Mouse (Mus musculus) adrenal gland, postnatal 10 days (tissue): ENCODE results near the gene Olfr206. TPM values are rescaled to one million over a fixed set of nuclear protein-coding genes. Genes with fewer than 3 reads are reported as not detected.
"Not testable (repeated sequence)": the region's sequence is repeated elsewhere in the genome, so short reads cannot be mapped to it uniquely, and the experiment has no call there.

Source experiments
- DNase-seq: peaks from one replicate; pipeline ENCODE4 v3.0.0; 2021; ENCODE audit warnings: mixed read lengths
- long read RNA-seq, 2 experiments: library from polyadenylated mRNA; stranded (forward); transcript quantifications; one replicate each; pipeline ENCODE4 v2.0.0; 2021
- total RNA-seq, 2 experiments: library from RNA; stranded (reverse); gene quantifications; 2 replicates each; pipeline ENCODE4 v1.2.3; 2021

Gene Olfr206
- total RNA-seq: not detected
- long read RNA-seq, experiment 1: 0 reads
- long read RNA-seq, experiment 2: 0 reads

- no peak for DNase-seq
Measured at GRCm38 (mm10) chr16:59349146-59349545, at the start of gene Olfr206. Olfr206 (minus strand) TSS chr16:59349246.

DNA sequence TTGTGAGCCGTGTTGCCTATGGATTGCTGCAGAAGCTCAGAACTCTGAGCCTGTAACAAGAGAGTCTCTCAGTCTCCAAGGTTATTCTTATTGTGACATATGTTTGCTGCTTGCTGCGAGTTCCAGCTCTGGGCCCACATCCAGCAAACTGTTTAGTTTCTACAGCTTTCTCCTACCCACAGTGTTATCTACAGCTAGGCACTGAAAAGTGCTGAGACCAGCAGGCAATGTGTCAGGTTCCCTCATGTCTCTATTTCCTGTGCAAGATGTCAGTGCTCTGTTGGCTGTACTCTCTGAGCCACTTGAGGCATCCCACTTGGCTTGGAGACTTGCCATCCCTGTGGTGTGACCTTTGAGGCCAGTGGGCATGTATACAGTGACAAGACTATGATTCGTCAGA is 44.3 kb upstream of the Olfr206 start:
- DNase-seq: no peak

GRCm38 (mm10) chr16:59363893-59364292 is 14.8 kb upstream of the Olfr206 start, which contains the start of gene Olfr209:
Olfr209 (minus strand) TSS chr16:59363993.
- DNase-seq: no peak

DNA sequence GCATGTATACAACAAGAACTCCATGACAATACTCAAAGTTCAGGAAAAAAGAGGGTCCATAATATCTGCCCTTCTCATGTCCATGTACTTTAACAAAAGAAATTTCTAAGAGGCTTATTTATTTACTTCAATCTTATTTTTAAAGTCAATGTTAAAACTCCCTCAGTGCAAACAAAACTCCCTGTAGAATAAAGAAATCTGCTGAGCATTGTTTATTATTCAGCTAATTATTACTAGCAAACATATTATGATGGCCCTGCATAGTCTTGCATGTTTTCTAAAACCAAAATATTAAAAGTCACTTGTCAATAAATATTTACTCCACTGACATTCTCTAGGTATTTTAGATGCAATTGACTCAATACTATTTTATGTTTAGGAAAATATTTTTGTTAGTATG is 18.0 kb downstream of the Olfr206 start, which contains the start of gene Olfr205:
Olfr205 (minus strand) TSS at position 101 of the 400 bp plus-strand sequence.
- DNase-seq: no peak

GRCm38 (mm10) chr16:59323262-59323661 is 25.8 kb downstream of the Olfr206 start:
- not testable (repeated sequence) for DNase-seq

- DNase-seq: no peak
Measured at GRCm38 (mm10) chr16:59318148-59318547, 30.9 kb downstream of the Olfr206 start, which contains the start of gene Olfr204. Olfr204 (minus strand) TSS chr16:59318248.

DNA sequence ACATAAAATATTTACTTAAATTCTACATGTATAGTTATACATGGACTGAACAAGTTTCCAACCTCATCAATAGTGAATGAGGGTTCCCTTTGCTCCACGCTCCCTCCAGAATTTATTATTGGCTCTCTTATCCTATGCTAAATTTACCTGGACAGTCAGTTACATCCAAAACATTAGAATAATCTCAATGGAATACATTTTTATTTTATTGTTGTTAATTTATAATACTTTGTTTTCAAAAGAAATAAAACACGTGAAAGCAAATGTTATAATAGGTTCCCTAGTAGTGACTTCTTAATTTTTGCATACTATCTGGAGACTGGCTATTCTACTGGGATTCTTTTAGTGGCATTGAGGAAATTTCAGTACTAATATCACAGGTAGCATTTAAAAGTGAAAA is 50.5 kb downstream of the Olfr206 start, which contains the start of gene Olfr203:
Olfr203 (plus strand) TSS at position 301 of the 400 bp plus-strand sequence.
- no peak for DNase-seq

Other genes starting within 250 kb of the Olfr206 start
- not detected for gene Olfr193, start 237.4 kb downstream of the Olfr206 start, total RNA-seq
- gene Olfr194, start 228.2 kb downstream of the Olfr206 start, total RNA-seq: not detected
- gene Olfr195, start 202.2 kb downstream of the Olfr206 start, total RNA-seq: not detected
- not detected for gene Olfr196, start 178.8 kb downstream of the Olfr206 start, total RNA-seq
- gene Olfr198, start 145.7 kb downstream of the Olfr206 start, total RNA-seq: not detected
- not detected for gene Olfr199, start 129.5 kb downstream of the Olfr206 start, total RNA-seq
- not detected for gene Olfr201, start 76.6 kb downstream of the Olfr206 start, total RNA-seq
- gene Olfr202, start 62.5 kb downstream of the Olfr206 start, total RNA-seq: not detected
- gene Olfr203, start 50.4 kb downstream of the Olfr206 start, total RNA-seq: not detected
- not detected for gene Olfr204, start 31.0 kb downstream of the Olfr206 start, total RNA-seq
- gene Olfr205, start 18.1 kb downstream of the Olfr206 start, total RNA-seq: not detected
- not detected for gene Olfr209, start 14.7 kb upstream of the Olfr206 start, total RNA-seq
- gene Gabrr3, start 58.1 kb upstream of the Olfr206 start, total RNA-seq: not detected
- 10 to 100 TPM; 17.6 to 25.0 TPM for gene Riox2, start 122.5 kb upstream of the Olfr206 start, total RNA-seq